Comparison of ENCODE assay signal across 13 mouse cellular contexts in genomic region chr12:104422615-104423392, GRCm38 (mm10). TPM values are rescaled to one million over a fixed set of nuclear protein-coding genes. Genes with fewer than 3 reads are reported as not detected.
A peak's percentile ranks its signal among the peaks of the same experiment; 100 is the strongest.
DNase-seq lines count a peak whose midpoint lies in the region; ATAC-seq and TF ChIP-seq lines count a peak whose summit lies in the region.
"Had no signal": no experiment of that assay in that cellular context is flagged by ENCODE, and none has a peak within 500 bp of the region (broad histone marks: within the 10 kb centered on the region; RNA-seq: fewer than 3 reads in every experiment).

No protein-coding gene starts in this region.

- no peak overlapping the region for H3K9ac ChIP-seq in hindbrain, postnatal 0 days (replicated peaks; ENCODE audit: low read length)
- H3K9ac ChIP-seq in hindbrain, embryonic 16.5 days (ENCODE audit: low read depth, low read length), result no peak overlapping the region
- H3K9ac ChIP-seq in embryonic facial prominence, embryonic 15.5 days, result no peak overlapping the region
- no peak overlapping the region for H3K9ac ChIP-seq in liver, embryonic 11.5 days (ENCODE audit: low read depth, low read length)
- no peak overlapping the region for H3K9ac ChIP-seq in forebrain, embryonic 13.5 days
- H3K9ac ChIP-seq: embryonic facial prominence, embryonic 13.5 days; midbrain, embryonic 13.5 days had no signal

- no peaks in the 10 kb centered on the region for H3K4me1 ChIP-seq in hindbrain, postnatal 0 days (ENCODE audit: insufficient read depth, low read length)
- H3K4me1 ChIP-seq in hindbrain, embryonic 16.5 days (ENCODE audit: control insufficient read depth, insufficient read depth, low read depth, low read length), result peaks cover 3% of the 10 kb centered on the region; the same call in 1 of the 2 replicates
- H3K4me1 ChIP-seq in embryonic facial prominence, embryonic 15.5 days, result peaks cover 7% of the 10 kb centered on the region; the same call in 1 of the 2 replicates
- no peaks in the 10 kb centered on the region for H3K4me1 ChIP-seq in liver, embryonic 11.5 days (replicated peaks; ENCODE audit: control insufficient read depth, insufficient read depth, low read length)
- H3K4me1 ChIP-seq in forebrain, embryonic 13.5 days, result peaks cover 3% of the 10 kb centered on the region; the same call in 1 of the 2 replicates
- H3K4me1 ChIP-seq: embryonic facial prominence, embryonic 13.5 days; midbrain, embryonic 13.5 days had no signal

- TF ChIP-seq CTCF in hindbrain, postnatal 0 days (IDR thresholded peaks at IDR 0.05; ENCODE audit: low read depth), result no peak

- H3K9me3 ChIP-seq in hindbrain, postnatal 0 days (ENCODE audit: low read length), result no peaks in the 10 kb centered on the region
- H3K9me3 ChIP-seq in hindbrain, embryonic 16.5 days (ENCODE audit: control insufficient read depth, low read length), result no peaks in the 10 kb centered on the region
- no peaks in the 10 kb centered on the region for H3K9me3 ChIP-seq in embryonic facial prominence, embryonic 15.5 days (replicated peaks)
- no peaks in the 10 kb centered on the region for H3K9me3 ChIP-seq in liver, embryonic 11.5 days (ENCODE audit: control insufficient read depth, low read length)
- no peaks in the 10 kb centered on the region for H3K9me3 ChIP-seq in forebrain, embryonic 13.5 days (replicated peaks)
- H3K9me3 ChIP-seq: embryonic facial prominence, embryonic 13.5 days; midbrain, embryonic 13.5 days had no signal

- no peak overlapping the region for H3K4me3 ChIP-seq in hindbrain, postnatal 0 days (ENCODE audit: low read length)
- no peak overlapping the region for H3K4me3 ChIP-seq in hindbrain, embryonic 16.5 days (ENCODE audit: low read length)
- H3K4me3 ChIP-seq in embryonic facial prominence, embryonic 15.5 days (replicated peaks), result no peak overlapping the region
- H3K4me3 ChIP-seq in liver, embryonic 11.5 days (ENCODE audit: low read depth, low read length), result no peak overlapping the region
- no peak overlapping the region for H3K4me3 ChIP-seq in forebrain, embryonic 13.5 days
- H3K4me3 ChIP-seq: embryonic facial prominence, embryonic 13.5 days; midbrain, embryonic 13.5 days had no signal

- ATAC-seq in hindbrain, postnatal 0 days, result no peak
- ATAC-seq in hindbrain, embryonic 16.5 days, result no peak
- peak; percentile 83 for ATAC-seq in embryonic facial prominence, embryonic 15.5 days (ENCODE audit: insufficient number of reproducible peaks, low FRiP score, low TSS enrichment, low read depth)
- no peak; the same call in 1 of the 2 replicates for ATAC-seq in liver, embryonic 11.5 days (replicated peaks; ENCODE audit: low FRiP score)
- no peak for ATAC-seq in forebrain, embryonic 13.5 days
- ATAC-seq: midbrain, embryonic 13.5 days had no signal

- H3K4me2 ChIP-seq in hindbrain, postnatal 0 days (ENCODE audit: low read depth, low read length), result no peak overlapping the region
- no peak overlapping the region for H3K4me2 ChIP-seq in hindbrain, embryonic 16.5 days (ENCODE audit: low read length)
- H3K4me2 ChIP-seq in embryonic facial prominence, embryonic 15.5 days (replicated peaks), result no peak overlapping the region
- no peak overlapping the region for H3K4me2 ChIP-seq in liver, embryonic 11.5 days
- H3K4me2 ChIP-seq in forebrain, embryonic 13.5 days, result no peak overlapping the region
- H3K4me2 ChIP-seq: embryonic facial prominence, embryonic 13.5 days; midbrain, embryonic 13.5 days had no signal

- DNase-seq in hindbrain, postnatal 0 days (ENCODE audit: low spot score), result peak; percentile 32
- peak; percentile 36 for DNase-seq in NIH3T3 (ENCODE audit: low read depth)
- peak; percentile 81 for DNase-seq in kidney, postnatal 10 days
- DNase-seq in liver, embryonic 11.5 days (ENCODE audit: low spot score), result no peak
- DNase-seq in gastrocnemius, postnatal 10 days, result no peak
- DNase-seq: liver had no signal

- no peaks in the 10 kb centered on the region for H3K27me3 ChIP-seq in hindbrain, postnatal 0 days (ENCODE audit: insufficient read depth, low read length)
- no peaks in the 10 kb centered on the region for H3K27me3 ChIP-seq in hindbrain, embryonic 16.5 days (replicated peaks; ENCODE audit: control insufficient read depth, insufficient read depth, low read length)
- no peaks in the 10 kb centered on the region; the same call in 1 of the 2 replicates for H3K27me3 ChIP-seq in embryonic facial prominence, embryonic 15.5 days
- H3K27me3 ChIP-seq in liver, embryonic 11.5 days (replicated peaks; ENCODE audit: control insufficient read depth, insufficient read depth, low read length), result no peaks in the 10 kb centered on the region
- no peaks in the 10 kb centered on the region for H3K27me3 ChIP-seq in forebrain, embryonic 13.5 days
- H3K27me3 ChIP-seq: embryonic facial prominence, embryonic 13.5 days; midbrain, embryonic 13.5 days had no signal

- no peak overlapping the region for H3K27ac ChIP-seq in hindbrain, postnatal 0 days
- no peak overlapping the region for H3K27ac ChIP-seq in hindbrain, embryonic 16.5 days (ENCODE audit: low read depth, low read length)
- no peak overlapping the region for H3K27ac ChIP-seq in embryonic facial prominence, embryonic 15.5 days (replicated peaks)
- H3K27ac ChIP-seq in liver, embryonic 11.5 days (ENCODE audit: low read depth, low read length), result no peak overlapping the region
- no peak overlapping the region for H3K27ac ChIP-seq in forebrain, embryonic 13.5 days
- H3K27ac ChIP-seq: embryonic facial prominence, embryonic 13.5 days; midbrain, embryonic 13.5 days had no signal

- no peaks in the 10 kb centered on the region for H3K36me3 ChIP-seq in hindbrain, postnatal 0 days (ENCODE audit: insufficient read depth, low read length)
- no peaks in the 10 kb centered on the region for H3K36me3 ChIP-seq in hindbrain, embryonic 16.5 days (ENCODE audit: control insufficient read depth, insufficient read depth, low read length)
- H3K36me3 ChIP-seq in embryonic facial prominence, embryonic 15.5 days, result no peaks in the 10 kb centered on the region
- no peaks in the 10 kb centered on the region for H3K36me3 ChIP-seq in liver, embryonic 11.5 days (ENCODE audit: control insufficient read depth, insufficient read depth, low read length)
- no peaks in the 10 kb centered on the region for H3K36me3 ChIP-seq in forebrain, embryonic 13.5 days (ENCODE audit: poor library complexity, severe bottlenecking)
- H3K36me3 ChIP-seq: embryonic facial prominence, embryonic 13.5 days; midbrain, embryonic 13.5 days had no signal

- 57% methylated on average over 11 of the region's 11 CpGs for WGBS in hindbrain, postnatal 0 days
- 62% methylated on average over 11 of the region's 11 CpGs for whole genome bisulfite sequencing in hindbrain, embryonic 16.5 days
- 69% methylated on average over 11 of the region's 11 CpGs for WGBS in embryonic facial prominence, embryonic 15.5 days
- 71% methylated on average over 11 of the region's 11 CpGs for WGBS in liver, embryonic 11.5 days
- 79% methylated on average over 11 of the region's 11 CpGs for WGBS in forebrain, embryonic 13.5 days

RNA-seq across cellular contexts. Expression of gene Serpina3n, which starts 16.3 kb away (rescaled TPM):
- 12.1 and 14.8 TPM in 2 replicates for total RNA-seq in hindbrain, postnatal 0 days (2014; rRNA removed)
- 6.7 and 8.5 TPM in 2 replicates for polyA plus RNA-seq in hindbrain, postnatal 0 days (2015; fragmentation: Nextera tagmentation; extraction: Ambion mirVana)
- 3.4 and 3.5 TPM in 2 replicates for polyA plus RNA-seq in hindbrain, embryonic 16.5 days (2015; fragmentation: Nextera tagmentation; extraction: Ambion mirVana)
- polyA plus RNA-seq in embryonic facial prominence, embryonic 15.5 days (2015; fragmentation: Nextera tagmentation; extraction: Ambion mirVana), result 1.2 and 1.3 TPM in 2 replicates
- polyA plus RNA-seq in liver, embryonic 11.5 days (2014; fragmentation: Nextera tagmentation; extraction: Ambion mirVana), result not detected in 2 replicates
- total RNA-seq in gastrocnemius, postnatal 10 days (2021), result 1 to 10 TPM; 1.2 to 1.9 TPM
- not detected in 2 replicates for polyA plus RNA-seq in forebrain, embryonic 13.5 days (2015; fragmentation: Nextera tagmentation; extraction: Ambion mirVana)
- polyA plus RNA-seq: embryonic facial prominence, embryonic 13.5 days; intestine, embryonic 14.5 days; midbrain, embryonic 13.5 days had no signal

RNA-seq across cellular contexts. Expression of gene Gsc, which starts 50.3 kb away (rescaled TPM):
- not detected in 2 replicates for total RNA-seq in hindbrain, postnatal 0 days (2014; rRNA removed)
- not detected in 2 replicates for polyA plus RNA-seq in hindbrain, postnatal 0 days (2015; fragmentation: Nextera tagmentation; extraction: Ambion mirVana)
- polyA plus RNA-seq in hindbrain, embryonic 16.5 days (2015; fragmentation: Nextera tagmentation; extraction: Ambion mirVana), result 0.24 and 0.29 TPM in 2 replicates
- polyA plus RNA-seq in embryonic facial prominence, embryonic 15.5 days (2015; fragmentation: Nextera tagmentation; extraction: Ambion mirVana), result 13.8 and 14.3 TPM in 2 replicates
- 1.3 and 1.4 TPM in 2 replicates for polyA plus RNA-seq in liver, embryonic 11.5 days (2014; fragmentation: Nextera tagmentation; extraction: Ambion mirVana)
- total RNA-seq in gastrocnemius, postnatal 10 days (2021), result 1 to 10 TPM in 1 of 2 experiments, under 1 TPM in 1; 0.61 to 1.1 TPM
- polyA plus RNA-seq in forebrain, embryonic 13.5 days (2015; fragmentation: Nextera tagmentation; extraction: Ambion mirVana), result 0.42 TPM in 1 of 2 replicates, not detected in the other
- total RNA-seq: gastrocnemius, adult 8-10 months had no signal

Comparison
In these comparisons a context has a peak if more than half of its experiments do, and no peak if none do; other contexts are left out.
1. DNase-seq: peak in hindbrain, postnatal 0 days (single experiment), NIH3T3 (single experiment) and kidney, postnatal 10 days (single experiment); none in liver, embryonic 11.5 days (single experiment) and gastrocnemius, postnatal 10 days (single experiment).